Mouse (Mus musculus) limb, embryonic 11.5 days (tissue): Measurements from ENCODE around the gene App. TPM values are rescaled to one million over a fixed set of nuclear protein-coding genes. Genes with fewer than 3 reads are reported as not detected.

ENCODE experiments used
- ATAC-seq: fragments of 200-750 bp; cut with Nextera tagmentation; 2 replicates; pipeline ENCODE4 v1.8.0; 2017; ENCODE audit warnings: low read depth; ENCODE audit not compliant: insufficient number of reproducible peaks, low FRiP score, low TSS enrichment
- DNase-seq: peaks from one replicate; pipeline ENCODE4 v3.0.0-alpha.2; 2015; ENCODE audit warnings: low spot score
- H3K27ac ChIP-seq: fragments of 300-500 bp; sonication (generic); replicated peaks from 2 replicates; pipeline ENCODE4 v1.5.1; 2014; ENCODE audit warnings: low read depth, mild to moderate bottlenecking, low read length
- H3K27me3 ChIP-seq: fragments of 300-500 bp; sonication (generic); 2 replicates; pipeline ENCODE4 v1.6.1; 2014; ENCODE audit warnings: mild to moderate bottlenecking, low read length, mixed read lengths; ENCODE audit not compliant: control insufficient read depth, insufficient read depth
- H3K36me3 ChIP-seq: fragments of 300-500 bp; sonication (generic); 2 replicates; pipeline ENCODE4 v1.6.1; 2014; ENCODE audit warnings: mild to moderate bottlenecking, low read length, moderate library complexity, mixed read lengths; ENCODE audit not compliant: control insufficient read depth, insufficient read depth
- H3K4me1 ChIP-seq: fragments of 300-500 bp; sonication (generic); 2 replicates; pipeline ENCODE4 v1.6.1; 2014; ENCODE audit warnings: low read length, mixed read lengths; ENCODE audit not compliant: control insufficient read depth, insufficient read depth
- H3K4me2 ChIP-seq: fragments of 300-500 bp; sonication (generic); 2 replicates; pipeline ENCODE4 v1.6.1; 2014; ENCODE audit warnings: low read depth, mild to moderate bottlenecking, moderate library complexity; ENCODE audit not compliant: severe bottlenecking
- H3K4me3 ChIP-seq: fragments of 300-500 bp; sonication (generic); 2 replicates; pipeline ENCODE4 v1.5.1; 2014; ENCODE audit warnings: low read depth, low read length
- H3K9ac ChIP-seq: fragments of 300-500 bp; sonication (generic); 2 replicates; pipeline ENCODE4 v1.6.1; 2014; ENCODE audit warnings: mild to moderate bottlenecking, low read length
- H3K9me3 ChIP-seq: fragments of 300-500 bp; sonication (generic); 2 replicates; pipeline ENCODE4 v1.6.1; 2016; ENCODE audit warnings: low read length; ENCODE audit not compliant: control insufficient read depth
- WGBS: fragments of 180-500 bp; shearing (Covaris S2); extraction: QIAGEN DNeasy Blood & Tissue Kit; methylation state at CpG from one replicate; pipeline ENCODE4 v1.1.7; 2014; 5-methylcytosine and 5-hydroxymethylcytosine counted together
- polyA plus RNA-seq: library from polyadenylated mRNA; unstranded; fragments of >200 nt; fragmentation: Nextera tagmentation; extraction: Ambion mirVana; gene quantifications from 2 replicates; pipeline ENCODE4 v1.2.1, GENCODE M21; 2014

The App gene
- polyA plus RNA-seq, 1 experiment from 2014 or later = 93.6 TPM

GRCm38 (mm10) chr16:85038731-85039130, 134.8 kb downstream of the App start:
- no peak for ATAC-seq
- Histone ChIP-seq H3K4me2 (no peak overlapping the region), H3K4me1 (peaks cover 12% of the 10 kb centered on the region), H3K4me3 (no peak overlapping the region), H3K27ac (no peak overlapping the region), H3K9ac (no peak overlapping the region), H3K27me3 (no peaks in the 10 kb centered on the region), H3K36me3 (0 out of 2 replicates have a peak, but pooled peaks cover 2% of the 10 kb centered on the region), H3K9me3 (no peaks in the 10 kb centered on the region)
- 91% methylated on average over 8 of the region's 8 CpGs for WGBS
- no peak for DNase-seq

DNA sequence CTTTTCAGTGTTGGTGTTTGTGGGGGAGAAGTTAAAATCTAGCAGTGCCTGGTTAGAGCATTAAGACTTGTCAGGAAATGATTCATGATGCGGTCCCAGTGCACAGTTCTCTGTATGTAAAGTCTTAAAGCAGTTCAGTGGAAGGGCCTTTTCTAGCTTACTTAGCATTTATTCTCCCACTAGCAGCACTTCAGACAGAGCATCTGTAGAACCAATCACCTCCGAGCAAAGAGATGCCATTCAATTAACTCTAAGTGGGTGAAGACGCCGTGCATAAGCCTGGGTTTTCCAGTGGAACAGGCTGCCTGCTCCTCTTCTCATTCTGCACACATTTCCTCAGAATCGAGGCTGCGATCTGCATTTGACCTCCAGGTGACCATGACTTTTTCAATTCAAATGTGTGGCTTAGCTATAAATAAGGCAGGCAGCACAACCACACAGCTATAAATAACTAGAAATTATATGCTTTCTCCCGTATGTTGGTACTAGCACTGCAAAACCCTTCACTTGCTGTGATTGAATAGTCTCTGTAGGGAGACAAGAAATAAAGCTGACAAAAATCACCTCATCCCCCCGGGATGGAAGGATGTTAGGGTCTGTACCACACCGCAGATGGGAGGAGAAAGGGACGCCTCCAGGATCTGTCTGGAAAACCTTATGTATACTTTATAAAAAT, 135.5 kb downstream of the App start:
- Histone ChIP-seq H3K4me1 (peaks cover 12% of the 10 kb centered on the region), H3K4me3 (no peak overlapping the region), H3K36me3 (0 out of 2 replicates have a peak, but pooled peaks cover 2% of the 10 kb centered on the region), H3K27ac (no peak overlapping the region), H3K9ac (no peak overlapping the region), H3K27me3 (no peaks in the 10 kb centered on the region), H3K9me3 (no peaks in the 10 kb centered on the region), H3K4me2 (no peak overlapping the region)
- ATAC-seq (no peak), DNase-seq (no peak)
- 69% methylated on average over 10 of the region's 10 CpGs for WGBS

- Histone ChIP-seq H3K4me3 (no peak overlapping the region), H3K27ac (no peak overlapping the region), H3K4me2 (no peak overlapping the region), H3K9ac (no peak overlapping the region), H3K9me3 (no peaks in the 10 kb centered on the region), H3K4me1 (peaks cover 4% of the 10 kb centered on the region; the same call in 1 of the 2 replicates), H3K27me3 (no peaks in the 10 kb centered on the region), H3K36me3 (no peaks in the 10 kb centered on the region; the same call in 1 of the 2 replicates)
- DNase-seq = no peak
- WGBS = 88% methylated on average over 5 of the region's 5 CpGs
- ATAC-seq = no peak
These were observed 137.8 kb downstream of the App start for GRCm38 (mm10) chr16:85035815-85036214.

DNA sequence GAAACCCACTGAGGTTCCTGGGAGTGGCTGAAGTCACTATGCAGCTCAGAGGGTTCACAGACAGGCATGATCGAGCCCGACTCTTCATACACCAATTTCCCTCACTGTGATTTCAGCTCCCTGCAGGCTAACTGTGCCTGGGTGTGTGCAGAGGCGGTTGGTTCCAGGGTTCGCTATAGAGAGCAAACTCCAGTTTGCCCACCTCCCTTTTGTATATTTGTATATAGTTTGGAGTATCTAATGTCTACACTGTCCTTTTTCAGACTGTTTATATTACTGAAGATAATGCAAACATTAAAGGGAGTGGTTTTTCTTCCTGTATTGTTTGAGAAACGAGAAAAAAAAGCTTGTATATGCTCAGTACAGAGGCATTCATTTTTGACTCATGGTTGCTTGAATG, 139.8 kb downstream of the App start:
- DNase-seq (no peak), ATAC-seq (no peak)
- WGBS = 95% methylated on average over 5 of the region's 5 CpGs
- Histone ChIP-seq H3K9me3 (no peaks in the 10 kb centered on the region), H3K36me3 (no peaks in the 10 kb centered on the region; the same call in 1 of the 2 replicates), H3K27me3 (no peaks in the 10 kb centered on the region), H3K4me3 (no peak overlapping the region), H3K9ac (no peak overlapping the region), H3K4me1 (no peaks in the 10 kb centered on the region), H3K4me2 (no peak overlapping the region), H3K27ac (no peak overlapping the region)

DNA sequence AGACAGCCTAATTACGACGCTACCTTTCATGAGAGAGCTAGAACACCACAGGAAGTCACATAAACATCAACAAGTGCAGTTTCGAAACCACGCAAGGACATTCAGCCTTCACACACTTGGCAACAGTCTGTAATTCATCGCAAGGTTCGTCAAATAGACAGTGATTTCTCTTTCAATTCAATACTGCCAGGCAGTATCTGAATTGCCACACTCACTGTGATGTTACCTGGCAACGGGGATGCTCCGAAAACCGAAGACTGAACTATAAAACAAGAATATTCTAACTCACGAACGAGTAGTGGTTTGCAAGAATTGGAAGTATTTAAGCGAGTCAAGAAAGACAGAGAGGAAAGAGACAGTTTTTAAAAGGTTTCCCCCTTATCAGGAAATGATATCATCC, 142.8 kb downstream of the App start:
- no peaks in the 10 kb centered on the region for H3K9me3 ChIP-seq

GRCm38 (mm10) chr16:85028396-85028795, 145.2 kb downstream of the App start:
- DNase-seq = no peak
- no peak overlapping the region for H3K4me3 ChIP-seq
- no peak for ATAC-seq
- no peak overlapping the region for H3K27ac ChIP-seq
- no peak overlapping the region for H3K9ac ChIP-seq
- WGBS = 96% methylated on average over 4 of the region's 4 CpGs
- H3K27me3 ChIP-seq = no peaks in the 10 kb centered on the region
- no peak overlapping the region for H3K4me2 ChIP-seq
- H3K9me3 ChIP-seq = no peaks in the 10 kb centered on the region
- no peaks in the 10 kb centered on the region for H3K4me1 ChIP-seq
- H3K36me3 ChIP-seq = peaks cover 2% of the 10 kb centered on the region; the same call in 1 of the 2 replicates

More for the DNA sequence above, 142.8 kb downstream of the App start:
- no peak overlapping the region for H3K9ac ChIP-seq
- DNase-seq (no peak), ATAC-seq (no peak)
- H3K4me2 ChIP-seq = no peak overlapping the region
- 91% methylated on average over 12 of the region's 12 CpGs for WGBS
- no peaks in the 10 kb centered on the region for H3K4me1 ChIP-seq
- no peak overlapping the region for H3K4me3 ChIP-seq
- H3K36me3 ChIP-seq = no peaks in the 10 kb centered on the region; the same call in 1 of the 2 replicates
- no peaks in the 10 kb centered on the region for H3K27me3 ChIP-seq
- no peak overlapping the region for H3K27ac ChIP-seq

DNA sequence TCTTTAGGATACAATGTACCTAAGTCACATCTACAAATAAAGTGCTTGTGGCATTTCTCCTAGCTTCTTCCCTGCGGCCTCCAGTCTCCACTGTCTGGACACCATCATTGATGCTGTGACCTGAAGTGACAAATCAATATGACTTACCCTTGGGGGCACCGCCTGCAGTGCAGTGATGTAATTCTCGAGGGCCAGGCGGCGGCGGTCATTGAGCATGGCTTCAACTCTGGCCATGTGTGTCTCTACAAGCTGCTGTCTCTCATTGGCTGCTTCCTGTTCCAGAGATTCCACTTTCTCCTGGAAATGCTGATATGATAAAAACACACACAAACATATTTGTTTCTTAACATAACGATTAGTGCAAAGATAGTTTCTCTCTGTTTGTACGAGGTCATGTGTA, 148.9 kb downstream of the App start:
- DNase-seq (no peak), ATAC-seq (no peak)
- no peaks in the 10 kb centered on the region for H3K27me3 ChIP-seq
- 94% methylated on average over 8 of the region's 8 CpGs for WGBS
- H3K36me3 ChIP-seq = 0 out of 2 replicates have a peak, but pooled peaks cover 2% of the 10 kb centered on the region
- no peak overlapping the region for H3K4me3 ChIP-seq
- no peak overlapping the region for H3K9ac ChIP-seq
- no peaks in the 10 kb centered on the region for H3K4me1 ChIP-seq
- no peak overlapping the region for H3K27ac ChIP-seq
- H3K9me3 ChIP-seq = no peaks in the 10 kb centered on the region
- H3K4me2 ChIP-seq = no peak overlapping the region

- ATAC-seq (no peak), DNase-seq (no peak)
- Histone ChIP-seq H3K27ac (no peak overlapping the region), H3K4me1 (no peaks in the 10 kb centered on the region), H3K36me3 (0 out of 2 replicates have a peak, but pooled peaks cover 2% of the 10 kb centered on the region), H3K9ac (no peak overlapping the region), H3K4me2 (no peak overlapping the region), H3K9me3 (no peaks in the 10 kb centered on the region), H3K27me3 (no peaks in the 10 kb centered on the region), H3K4me3 (no peak overlapping the region)
- WGBS = 87% methylated on average over 3 of the region's 3 CpGs
These were observed 150.5 kb downstream of the App start for GRCm38 (mm10) chr16:85023106-85023505.
